Mouse (Mus musculus) lung, embryonic 16.5 days (tissue): ENCODE measurements around the gene Pdcd1. TPM values are rescaled to one million over a fixed set of nuclear protein-coding genes. Genes with fewer than 3 reads are reported as not detected.
"Not testable (repeated sequence)": the region's sequence is repeated elsewhere in the genome, so short reads cannot be mapped to it uniquely, and the experiment has no call there.

ENCODE experiments used
- ATAC-seq: fragments of 200-750 bp; cut with Nextera tagmentation; 2 replicates; pipeline ENCODE4 v1.8.0; 2017; ENCODE audit warnings: low read depth, mild to moderate bottlenecking, moderate library complexity
- H3K27ac ChIP-seq: fragments of 300-500 bp; sonication (generic); 2 replicates; pipeline ENCODE4 v1.5.1; 2014; ENCODE audit warnings: mild to moderate bottlenecking, control low read depth, low read length
- H3K27me3 ChIP-seq: fragments of 300-500 bp; sonication (generic); 2 replicates; pipeline ENCODE4 v1.6.1; 2014; ENCODE audit warnings: low read depth, low read length, mixed read lengths; ENCODE audit not compliant: control insufficient read depth, insufficient read depth
- H3K36me3 ChIP-seq: fragments of 300-500 bp; sonication (generic); 2 replicates; pipeline ENCODE4 v1.6.1; 2014; ENCODE audit warnings: low read length; ENCODE audit not compliant: control insufficient read depth, insufficient read depth
- H3K4me1 ChIP-seq: fragments of 300-500 bp; sonication (generic); replicated peaks from 2 replicates; pipeline ENCODE4 v1.6.1; 2014; ENCODE audit warnings: low read length, mixed read lengths; ENCODE audit not compliant: control insufficient read depth, insufficient read depth
- H3K4me2 ChIP-seq: fragments of 300-500 bp; sonication (generic); 2 replicates; pipeline ENCODE4 v1.6.1; 2014; ENCODE audit warnings: low read depth, low read length, control low read depth
- H3K4me3 ChIP-seq: fragments of 300-500 bp; sonication (generic); 2 replicates; pipeline ENCODE4 v1.5.1; 2014; ENCODE audit warnings: mild to moderate bottlenecking, low read length, control low read depth
- H3K9ac ChIP-seq: fragments of 300-500 bp; sonication (generic); 2 replicates; pipeline ENCODE4 v1.6.1; 2014; ENCODE audit warnings: low read length, control low read depth
- H3K9me3 ChIP-seq: fragments of 300-500 bp; sonication (generic); 2 replicates; pipeline ENCODE4 v1.6.1; 2016; ENCODE audit warnings: low read length; ENCODE audit not compliant: control insufficient read depth
- WGBS: fragments of 180-500 bp; shearing (Covaris S2); extraction: QIAGEN DNeasy Blood & Tissue Kit; methylation state at CpG from one replicate; pipeline ENCODE4 v1.1.7; 2014; 5-methylcytosine and 5-hydroxymethylcytosine counted together
- polyA plus RNA-seq: library from polyadenylated mRNA; unstranded; fragments of >200 nt; fragmentation: Nextera tagmentation; extraction: Ambion mirVana; gene quantifications from 2 replicates; pipeline ENCODE4 v1.2.1, GENCODE M21; 2015

Pdcd1 gene
- polyA plus RNA-seq, 1 experiment from 2014 or later: 0.30 TPM

DNA sequence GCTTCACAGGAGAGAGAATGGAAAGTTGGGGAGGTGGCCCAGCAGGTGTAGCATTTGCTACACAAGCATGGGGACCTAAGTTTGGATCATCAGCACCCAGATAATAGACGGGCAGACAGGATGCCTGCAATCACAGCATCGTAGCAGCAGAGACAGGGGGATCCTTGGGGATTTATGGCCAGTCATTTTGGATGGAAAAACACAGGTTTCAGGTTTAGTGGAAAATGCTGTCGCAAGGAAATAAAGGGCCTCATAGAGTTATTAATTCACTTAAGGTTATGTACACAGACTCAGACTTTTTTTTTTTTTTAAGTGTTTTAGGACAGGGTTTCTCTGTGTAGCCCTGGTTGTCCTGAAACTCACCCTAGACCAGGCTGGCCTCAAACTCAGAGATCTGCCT is 6.8 kb downstream of the Pdcd1 start:
- H3K36me3 ChIP-seq: no peaks in the 10 kb centered on the region
- no peaks in the 10 kb centered on the region for H3K4me1 ChIP-seq
- no peak overlapping the region for H3K4me3 ChIP-seq
- H3K27ac ChIP-seq: no peak overlapping the region
- ATAC-seq: no peak
- H3K4me2 ChIP-seq: no peak overlapping the region
- 63% methylated on average over 3 of the region's 3 CpGs for WGBS
- no peaks in the 10 kb centered on the region for H3K27me3 ChIP-seq
- H3K9ac ChIP-seq: no peak overlapping the region
- no peaks in the 10 kb centered on the region for H3K9me3 ChIP-seq

GRCm38 (mm10) chr1:94040391-94040790 is 12.0 kb downstream of the Pdcd1 start:
- WGBS: 89% methylated on average over 2 of the region's 2 CpGs
- ATAC-seq: no peak
- no peaks in the 10 kb centered on the region for H3K36me3 ChIP-seq
- no peaks in the 10 kb centered on the region for H3K9me3 ChIP-seq
- H3K4me2 ChIP-seq: no peak overlapping the region
- no peak overlapping the region for H3K4me3 ChIP-seq
- no peak overlapping the region for H3K9ac ChIP-seq
- peaks cover 4% of the 10 kb centered on the region for H3K4me1 ChIP-seq
- no peaks in the 10 kb centered on the region for H3K27me3 ChIP-seq
- no peak overlapping the region for H3K27ac ChIP-seq

- no peaks in the 10 kb centered on the region for H3K27me3 ChIP-seq
- peaks cover 7% of the 10 kb centered on the region for H3K4me1 ChIP-seq
- peak overlapping the region; percentile 64 for H3K9ac ChIP-seq
- peak overlapping the region; percentile 52 for H3K4me3 ChIP-seq
- peak overlapping the region; percentile 92 for H3K27ac ChIP-seq
- H3K4me2 ChIP-seq: peak overlapping the region; percentile 94
- 1% methylated on average over 25 of the region's 25 CpGs for WGBS
- peak; percentile 95 for ATAC-seq
- no peaks in the 10 kb centered on the region for H3K9me3 ChIP-seq
- H3K36me3 ChIP-seq: no peaks in the 10 kb centered on the region
Observed at GRCm38 (mm10) chr1:94034984-94035743, 17.2 kb downstream of the Pdcd1 start.

- Histone ChIP-seq H3K4me1 (peaks cover 7% of the 10 kb centered on the region), H3K9ac (no peak overlapping the region), H3K4me2 (no peak overlapping the region), H3K27ac (no peak overlapping the region), H3K27me3 (no peaks in the 10 kb centered on the region), H3K4me3 (no peak overlapping the region), H3K9me3 (no peaks in the 10 kb centered on the region), H3K36me3 (no peaks in the 10 kb centered on the region)
- no peak for ATAC-seq
- WGBS: 73% methylated on average over 2 of the region's 2 CpGs
Observed at GRCm38 (mm10) chr1:94033075-94033602, 19.2 kb downstream of the Pdcd1 start.

DNA sequence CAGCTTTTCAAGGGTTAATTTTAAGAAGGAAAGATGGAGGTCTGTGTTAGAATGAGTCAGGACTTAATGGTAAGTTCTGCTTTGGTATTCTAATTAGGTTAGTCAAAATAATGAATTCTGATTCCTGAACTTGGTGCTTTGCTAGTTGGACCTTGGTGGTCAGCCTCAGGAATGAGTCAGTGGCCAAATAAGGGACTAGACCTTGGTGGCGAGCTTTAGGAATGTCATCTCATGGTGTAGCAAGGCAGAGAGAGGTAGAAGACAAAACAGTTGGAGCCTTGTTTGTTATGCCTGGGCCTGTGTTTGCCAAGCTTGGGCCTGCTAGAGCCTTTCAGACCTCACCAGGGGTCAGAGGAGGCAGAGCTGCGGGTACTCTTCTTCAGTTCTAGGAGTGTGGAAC is 23.6 kb downstream of the Pdcd1 start:
- 76% methylated on average over 2 of the region's 2 CpGs for WGBS
- Histone ChIP-seq H3K4me2 (no peak overlapping the region), H3K27ac (no peak overlapping the region), H3K27me3 (no peaks in the 10 kb centered on the region), H3K4me3 (no peak overlapping the region), H3K9ac (no peak overlapping the region), H3K9me3 (no peaks in the 10 kb centered on the region), H3K4me1 (no peaks in the 10 kb centered on the region), H3K36me3 (no peaks in the 10 kb centered on the region)
- no peak for ATAC-seq

DNA sequence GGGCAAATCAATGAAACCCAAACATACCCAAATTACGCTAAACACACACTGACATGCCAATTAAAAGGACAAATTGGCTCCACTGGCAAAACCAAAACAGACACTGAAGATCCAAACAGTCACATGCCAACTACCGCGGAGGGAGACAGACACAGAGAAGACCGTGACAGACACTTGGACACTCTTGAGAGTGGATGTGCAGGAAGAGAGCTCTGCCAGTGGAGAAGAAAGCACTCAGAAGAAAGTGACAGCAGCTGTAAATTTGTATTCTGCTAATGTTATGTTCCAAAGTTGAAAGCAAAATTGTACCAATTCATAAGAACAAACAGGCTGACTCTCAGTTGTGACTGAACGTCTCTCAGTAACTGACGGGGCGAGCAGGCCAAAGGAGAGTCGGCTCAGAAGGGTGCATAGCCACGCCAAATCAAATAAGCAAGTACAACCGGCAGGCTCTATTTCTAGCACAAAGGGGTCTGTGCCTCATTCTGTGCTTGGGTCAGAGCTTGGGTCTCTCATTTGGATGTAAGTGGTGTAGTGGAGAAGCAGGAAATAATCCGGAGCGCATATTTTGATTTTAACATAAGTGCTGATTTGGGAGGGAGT is 24.7 kb downstream of the Pdcd1 start:
- no peak for ATAC-seq
- Histone ChIP-seq H3K4me2 (no peak overlapping the region), H3K4me3 (no peak overlapping the region), H3K27ac (no peak overlapping the region), H3K4me1 (no peaks in the 10 kb centered on the region), H3K9me3 (no peaks in the 10 kb centered on the region), H3K27me3 (no peaks in the 10 kb centered on the region), H3K36me3 (no peaks in the 10 kb centered on the region), H3K9ac (no peak overlapping the region)
- 66% methylated on average over 12 of the region's 12 CpGs for WGBS

- H3K9ac ChIP-seq: no peak within 1 kb of the TSS
- no peaks in the 10 kb centered on the region for H3K4me1 ChIP-seq
- WGBS: 81% methylated on average over 6 of the region's 6 CpGs
- H3K27ac ChIP-seq: no peak within 1 kb of the TSS
- ATAC-seq: no peak
- no peak within 1 kb of the TSS for H3K4me2 ChIP-seq
- no peaks in the 10 kb centered on the region for H3K36me3 ChIP-seq
- no peaks in the 10 kb centered on the region for H3K27me3 ChIP-seq
- no peak within 1 kb of the TSS for H3K4me3 ChIP-seq
- H3K9me3 ChIP-seq: no peaks in the 10 kb centered on the region
Observed at GRCm38 (mm10) chr1:94020151-94020550, 32.2 kb downstream of the Pdcd1 start, which contains the start of gene Neu4. TSS of gene Neu4 (plus strand) at chr1:94020451.

GRCm38 (mm10) chr1:94011643-94012042 is 40.7 kb downstream of the Pdcd1 start:
- ATAC-seq: no peak
- Histone ChIP-seq H3K27ac (no peak overlapping the region), H3K4me1 (no peaks in the 10 kb centered on the region), H3K4me2 (no peak overlapping the region), H3K9me3 (no peaks in the 10 kb centered on the region), H3K9ac (no peak overlapping the region), H3K4me3 (no peak overlapping the region), H3K27me3 (no peaks in the 10 kb centered on the region), H3K36me3 (no peaks in the 10 kb centered on the region)
- 52% methylated on average over 3 of the region's 3 CpGs for WGBS

- not testable (repeated sequence) for H3K27me3 ChIP-seq, H3K9ac ChIP-seq, H3K4me1 ChIP-seq, ATAC-seq, H3K4me2 ChIP-seq, H3K9me3 ChIP-seq, H3K27ac ChIP-seq, H3K36me3 ChIP-seq, H3K4me3 ChIP-seq
- 84% methylated on average over 15 of the region's 19 CpGs for WGBS
Observed at GRCm38 (mm10) chr1:94008826-94009225, 43.5 kb downstream of the Pdcd1 start.
